Mouse (Mus musculus): ENCODE data around the gene Grin2b. TPM values are rescaled to one million over a fixed set of nuclear protein-coding genes. Genes with fewer than 3 reads are reported as not detected.

Grin2b gene
- polyA plus RNA-seq, 1 experiment from 2014 or later = 0.72 TPM

DNA sequence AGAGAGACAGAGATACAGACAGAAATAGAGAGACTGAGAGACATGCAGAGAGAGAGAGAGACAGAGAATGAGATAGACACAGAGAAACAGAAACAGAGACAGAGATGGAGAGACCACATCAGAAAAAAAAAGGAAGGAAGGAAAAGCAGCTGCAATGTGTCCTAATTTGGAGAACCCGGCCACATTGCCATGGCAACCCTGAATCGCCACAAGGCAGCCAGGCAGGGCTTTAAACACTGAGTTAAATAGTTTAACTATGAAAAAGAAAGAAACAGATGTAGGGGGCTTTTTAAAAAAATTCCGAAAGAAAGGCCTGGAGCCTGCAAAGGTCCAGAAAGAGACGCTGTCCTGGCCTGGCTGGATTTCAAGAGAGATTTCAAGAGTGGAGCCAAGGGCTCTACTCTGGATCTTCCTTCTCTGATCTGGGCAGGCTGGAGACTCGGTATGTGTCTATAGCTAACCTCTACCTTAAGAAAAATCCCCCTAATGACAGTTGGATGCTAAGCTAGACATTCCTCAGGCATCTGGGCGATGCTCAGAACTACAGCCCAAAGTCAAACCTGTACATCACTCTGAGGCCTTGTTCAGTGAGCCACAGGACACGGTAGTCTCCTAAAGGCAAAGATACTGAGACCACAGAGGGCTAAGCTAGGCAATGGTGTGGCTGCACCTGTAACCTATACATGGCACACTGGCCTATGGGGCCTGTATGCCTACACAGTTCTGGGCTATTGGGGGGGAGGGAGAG, 162.8 kb downstream of the Grin2b start:
- Histone ChIP-seq H3K9ac (ENCODE audit: low read depth, low read length) (no peak overlapping the region), H3K4me1 (replicated peaks; ENCODE audit: insufficient read depth, low read length) (no peaks in the 10 kb centered on the region), H3K9me3 (replicated peaks; ENCODE audit: low read length) (no peaks in the 10 kb centered on the region), H3K27me3 (ENCODE audit: insufficient read depth, low read length) (no peaks in the 10 kb centered on the region), H3K36me3 (ENCODE audit: insufficient read depth, low read length) (no peaks in the 10 kb centered on the region), H3K27ac (no peak overlapping the region), H3K4me2 (ENCODE audit: low read length) (no peak overlapping the region), H3K4me3 (replicated peaks; ENCODE audit: low read depth, low read length) (no peak overlapping the region)
- ATAC-seq (replicated peaks; ENCODE audit: low FRiP score, low read depth) = no peak
- TF ChIP-seq CTCF (IDR thresholded peaks at IDR 0.05; ENCODE audit: low read depth) = no peak
- DNase-seq (ENCODE audit: low spot score) = peak; percentile 72
- WGBS = 46% methylated on average over 7 of the region's 7 CpGs

DNA sequence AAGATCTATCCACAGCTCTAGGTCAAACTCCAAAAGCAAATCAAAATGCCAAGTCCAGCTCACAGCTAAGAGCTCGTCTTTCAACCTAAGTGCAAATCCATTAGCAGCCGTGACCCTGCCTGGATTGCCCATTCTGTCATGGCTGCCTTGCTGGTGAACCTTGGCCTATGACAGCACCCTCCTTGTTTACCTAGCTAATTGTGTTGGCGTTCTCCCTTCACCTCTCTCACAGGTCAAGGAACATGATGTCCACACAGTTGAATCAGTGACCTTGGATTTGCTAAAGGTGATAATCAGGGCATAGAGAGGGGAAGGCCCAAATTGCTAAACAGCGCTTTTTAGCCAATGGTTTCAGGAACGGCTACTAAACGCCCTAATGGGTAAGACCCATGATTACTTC, 165.2 kb downstream of the Grin2b start:
- Histone ChIP-seq H3K9me3 (replicated peaks; ENCODE audit: low read length) (no peaks in the 10 kb centered on the region), H3K4me2 (ENCODE audit: low read length) (no peak overlapping the region), H3K27ac (no peak overlapping the region), H3K9ac (ENCODE audit: low read depth, low read length) (no peak overlapping the region), H3K36me3 (ENCODE audit: insufficient read depth, low read length) (no peaks in the 10 kb centered on the region), H3K4me1 (replicated peaks; ENCODE audit: insufficient read depth, low read length) (no peaks in the 10 kb centered on the region), H3K4me3 (replicated peaks; ENCODE audit: low read depth, low read length) (no peak overlapping the region), H3K27me3 (ENCODE audit: insufficient read depth, low read length) (no peaks in the 10 kb centered on the region)
- no peak for ATAC-seq (replicated peaks; ENCODE audit: low FRiP score, low read depth)
- no peak for DNase-seq (ENCODE audit: low spot score)
- 58% methylated on average over 6 of the region's 6 CpGs for WGBS
- TF ChIP-seq CTCF (IDR thresholded peaks at IDR 0.05; ENCODE audit: low read depth) = no peak

DNA sequence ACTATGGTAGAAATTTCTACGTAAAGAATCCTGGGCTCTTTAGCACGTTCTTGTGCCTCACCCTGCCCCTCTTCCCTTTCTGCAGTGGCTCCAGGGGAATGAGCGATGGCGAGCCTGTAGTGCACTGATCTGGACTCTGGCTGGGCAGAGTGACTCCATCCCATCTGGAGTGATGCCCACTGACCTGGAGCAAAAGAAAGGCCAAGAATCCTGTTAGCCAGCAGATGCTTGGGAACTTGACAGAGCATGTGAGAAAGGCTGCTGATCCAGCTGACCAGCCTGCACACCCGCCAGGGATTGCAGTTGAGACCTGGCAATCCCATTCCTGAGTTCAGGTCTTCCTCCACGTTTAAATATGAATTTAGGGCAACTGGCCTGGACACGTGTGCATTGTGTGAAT, 178.6 kb downstream of the Grin2b start:
- no peak overlapping the region for H3K9ac ChIP-seq (ENCODE audit: low read depth, low read length)
- WGBS = 57% methylated on average over 7 of the region's 7 CpGs
- H3K4me3 ChIP-seq (replicated peaks; ENCODE audit: low read depth, low read length) = no peak overlapping the region
- ATAC-seq (replicated peaks; ENCODE audit: low FRiP score, low read depth) (no peak), DNase-seq (ENCODE audit: low spot score) (peak; percentile 12)
- no peak for TF ChIP-seq CTCF (IDR thresholded peaks at IDR 0.05; ENCODE audit: low read depth)
- no peak overlapping the region for H3K27ac ChIP-seq
- H3K36me3 ChIP-seq (ENCODE audit: insufficient read depth, low read length) = no peaks in the 10 kb centered on the region
- no peak overlapping the region for H3K4me2 ChIP-seq (ENCODE audit: low read length)
- H3K4me1 ChIP-seq (replicated peaks; ENCODE audit: insufficient read depth, low read length) = no peaks in the 10 kb centered on the region
- no peaks in the 10 kb centered on the region for H3K9me3 ChIP-seq (replicated peaks; ENCODE audit: low read length)
- H3K27me3 ChIP-seq (ENCODE audit: insufficient read depth, low read length) = no peaks in the 10 kb centered on the region

DNA sequence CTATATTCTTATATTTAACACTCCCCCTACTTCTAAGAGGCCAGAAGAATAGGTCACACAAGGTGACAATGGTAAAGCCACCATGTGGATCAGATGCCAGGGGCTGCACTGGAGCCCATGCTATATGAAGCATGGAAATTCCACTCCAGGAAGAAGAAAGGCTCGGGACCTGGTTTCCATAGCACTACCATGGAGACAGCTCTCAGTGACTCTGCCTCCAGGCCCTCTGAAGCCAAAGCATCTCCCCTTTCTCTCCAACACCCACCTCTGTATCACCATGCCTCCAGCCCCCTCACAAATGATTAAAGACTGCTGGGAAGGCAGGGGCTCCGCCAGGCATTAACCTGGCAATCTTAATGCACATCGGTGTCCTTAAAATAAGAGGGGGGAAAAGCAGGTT, 179.4 kb downstream of the Grin2b start:
- TF ChIP-seq CTCF (IDR thresholded peaks at IDR 0.05; ENCODE audit: low read depth) = no peak
- no peaks in the 10 kb centered on the region for H3K27me3 ChIP-seq (ENCODE audit: insufficient read depth, low read length)
- ATAC-seq (replicated peaks; ENCODE audit: low FRiP score, low read depth) = no peak
- peak; percentile 33 for DNase-seq (ENCODE audit: low spot score)
- no peaks in the 10 kb centered on the region for H3K9me3 ChIP-seq (replicated peaks; ENCODE audit: low read length)
- 63% methylated on average over 3 of the region's 3 CpGs for WGBS
- no peak overlapping the region for H3K27ac ChIP-seq
- H3K4me1 ChIP-seq (replicated peaks; ENCODE audit: insufficient read depth, low read length) = no peaks in the 10 kb centered on the region
- no peaks in the 10 kb centered on the region for H3K36me3 ChIP-seq (ENCODE audit: insufficient read depth, low read length)
- no peak overlapping the region for H3K4me3 ChIP-seq (replicated peaks; ENCODE audit: low read depth, low read length)
- no peak overlapping the region for H3K4me2 ChIP-seq (ENCODE audit: low read length)
- no peak overlapping the region for H3K9ac ChIP-seq (ENCODE audit: low read depth, low read length)

DNA sequence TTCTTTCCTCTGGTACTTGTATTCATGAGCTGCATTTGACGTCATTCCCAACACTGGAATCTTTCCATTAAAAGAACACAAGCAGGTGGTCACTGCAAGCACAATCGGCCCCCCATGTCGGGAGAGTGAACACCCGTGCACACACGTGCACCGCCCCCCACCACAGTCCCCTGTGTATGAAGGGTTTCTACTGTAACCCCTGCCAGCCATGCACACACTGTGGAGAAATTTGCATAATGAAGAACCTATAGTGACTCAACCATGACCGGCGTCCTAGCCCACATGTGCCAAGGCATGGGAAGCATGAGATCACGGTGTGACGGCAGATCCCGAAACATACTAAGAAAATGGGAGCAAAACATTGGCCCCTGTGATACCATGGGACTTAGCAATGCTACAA, 179.9 kb downstream of the Grin2b start:
- Histone ChIP-seq H3K4me3 (replicated peaks; ENCODE audit: low read depth, low read length) (no peak overlapping the region), H3K27me3 (ENCODE audit: insufficient read depth, low read length) (no peaks in the 10 kb centered on the region), H3K9me3 (replicated peaks; ENCODE audit: low read length) (no peaks in the 10 kb centered on the region), H3K36me3 (ENCODE audit: insufficient read depth, low read length) (no peaks in the 10 kb centered on the region), H3K4me2 (ENCODE audit: low read length) (no peak overlapping the region), H3K4me1 (replicated peaks; ENCODE audit: insufficient read depth, low read length) (no peaks in the 10 kb centered on the region), H3K9ac (ENCODE audit: low read depth, low read length) (no peak overlapping the region), H3K27ac (no peak overlapping the region)
- DNase-seq (ENCODE audit: low spot score) (no peak), ATAC-seq (replicated peaks; ENCODE audit: low FRiP score, low read depth) (no peak)
- no peak for TF ChIP-seq CTCF (IDR thresholded peaks at IDR 0.05; ENCODE audit: low read depth)
- WGBS = 76% methylated on average over 11 of the region's 11 CpGs

DNA sequence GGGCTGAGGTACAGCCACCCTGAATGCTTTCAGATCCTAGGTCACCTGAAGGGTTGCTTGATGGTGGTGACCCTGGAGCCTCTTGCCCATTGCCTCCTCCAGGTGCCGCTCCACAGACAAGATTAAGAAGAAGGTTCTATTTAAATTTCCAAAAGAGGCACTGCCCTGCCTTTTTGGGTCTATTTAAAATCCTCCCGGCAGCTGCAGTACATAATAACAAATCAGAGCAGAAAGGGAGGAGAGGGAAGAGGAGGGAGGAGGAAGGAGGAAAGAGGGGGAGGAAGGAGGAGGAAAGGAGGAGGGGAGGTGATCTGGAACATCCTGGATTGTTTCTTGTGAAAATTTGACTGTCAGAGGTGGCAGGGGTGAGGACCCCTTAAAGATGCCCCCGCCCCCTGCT, 197.2 kb downstream of the Grin2b start:
- ATAC-seq (replicated peaks; ENCODE audit: low FRiP score, low read depth) (no peak), DNase-seq (ENCODE audit: low spot score) (peak; percentile 21)
- no peak overlapping the region for H3K9ac ChIP-seq (ENCODE audit: low read depth, low read length)
- H3K4me1 ChIP-seq (replicated peaks; ENCODE audit: insufficient read depth, low read length) = no peaks in the 10 kb centered on the region
- no peaks in the 10 kb centered on the region for H3K9me3 ChIP-seq (replicated peaks; ENCODE audit: low read length)
- 32% methylated on average over 3 of the region's 3 CpGs for WGBS
- H3K27ac ChIP-seq = no peak overlapping the region
- H3K27me3 ChIP-seq (ENCODE audit: insufficient read depth, low read length) = no peaks in the 10 kb centered on the region
- no peak overlapping the region for H3K4me3 ChIP-seq (replicated peaks; ENCODE audit: low read depth, low read length)
- no peak overlapping the region for H3K4me2 ChIP-seq (ENCODE audit: low read length)
- no peaks in the 10 kb centered on the region for H3K36me3 ChIP-seq (ENCODE audit: insufficient read depth, low read length)
- no peak for TF ChIP-seq CTCF (IDR thresholded peaks at IDR 0.05; ENCODE audit: low read depth)

DNA sequence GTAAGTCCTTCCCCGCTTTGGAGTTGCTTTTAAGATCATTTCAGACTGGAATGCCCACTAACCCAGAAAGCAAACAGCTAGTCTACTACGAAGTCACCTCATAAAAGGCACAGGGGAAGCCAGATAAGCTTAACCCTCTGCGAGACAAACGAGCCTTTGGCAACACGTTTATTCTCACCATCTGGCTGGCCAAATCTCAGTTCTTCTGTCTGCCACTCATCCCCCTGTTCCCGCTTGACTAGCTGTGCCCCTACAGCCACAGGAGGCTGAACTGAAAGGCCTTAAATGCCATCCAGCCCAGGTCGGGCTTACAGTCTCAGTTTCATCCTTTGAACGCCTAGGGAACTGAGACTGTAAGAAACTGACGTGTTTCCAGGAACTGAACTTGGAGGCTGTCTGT, 200.8 kb downstream of the Grin2b start:
- no peaks in the 10 kb centered on the region for H3K27me3 ChIP-seq (ENCODE audit: insufficient read depth, low read length)

More for the DNA sequence above, 200.8 kb downstream of the Grin2b start:
- Histone ChIP-seq H3K9me3 (replicated peaks; ENCODE audit: low read length) (no peaks in the 10 kb centered on the region), H3K36me3 (ENCODE audit: insufficient read depth, low read length) (no peaks in the 10 kb centered on the region), H3K4me2 (ENCODE audit: low read length) (no peak overlapping the region), H3K4me3 (replicated peaks; ENCODE audit: low read depth, low read length) (no peak overlapping the region), H3K27ac (no peak overlapping the region), H3K9ac (ENCODE audit: low read depth, low read length) (no peak overlapping the region), H3K4me1 (replicated peaks; ENCODE audit: insufficient read depth, low read length) (no peaks in the 10 kb centered on the region)
- no peak for TF ChIP-seq CTCF (IDR thresholded peaks at IDR 0.05; ENCODE audit: low read depth)
- no peak for DNase-seq (ENCODE audit: low spot score)
- 47% methylated on average over 9 of the region's 9 CpGs for WGBS
- ATAC-seq (replicated peaks; ENCODE audit: low FRiP score, low read depth) = no peak

Data from kidney, postnatal 0 days (tissue).